Mouse (Mus musculus): ENCODE results near the gene Usp54. TPM values are rescaled to one million over a fixed set of nuclear protein-coding genes. Genes with fewer than 3 reads are reported as not detected.

Gene Usp54
- total RNA-seq, 1 experiment, result 15.3 TPM

DNA sequence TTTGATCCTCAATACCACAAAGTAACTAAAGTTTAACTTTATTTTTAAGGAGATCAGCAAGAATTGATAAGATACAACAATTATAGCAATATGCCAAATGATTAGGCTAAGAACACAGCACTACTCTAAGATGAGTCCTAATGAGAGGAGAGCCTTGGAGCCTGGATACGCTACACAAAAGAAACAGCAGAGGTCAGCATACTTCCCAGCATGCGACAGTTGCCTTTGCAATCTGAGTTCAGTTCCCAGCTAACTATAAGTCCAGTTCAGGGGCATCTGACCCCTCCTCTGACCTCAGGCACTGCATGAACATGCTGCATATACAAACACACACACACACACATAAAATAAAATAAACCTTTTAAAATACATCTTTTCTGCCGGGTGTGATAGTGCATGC, 4.7 kb upstream of the Usp54 start:
- H3K36me3 ChIP-seq (ENCODE audit: control insufficient read depth, insufficient read depth, low read length, poor library complexity, severe bottlenecking), result no peaks in the 10 kb centered on the region; the same call in 1 of the 2 replicates
- TF ChIP-seq MAFK (IDR thresholded peaks at IDR 0.05; ENCODE audit: insufficient read depth, low read depth, low read length), result peak; percentile 32; the same call in 1 of the 2 replicates
- TF ChIP-seq CHD2 (IDR thresholded peaks at IDR 0.05; ENCODE audit: low read depth, low read length), result no peak
- H3K9ac ChIP-seq (ENCODE audit: insufficient read depth, low read depth, low read length, poor library complexity, severe bottlenecking), result no peak overlapping the region
- DNase-seq (ENCODE audit: low read depth, low spot score), result no peak
- in situ Hi-C loops (cut with MboI; ENCODE audit: low sequenced_read_pairs in 2 of 2, unreplicated experiment in 2 of 2), result no loop called here
- no peak overlapping the region for H3K27ac ChIP-seq (ENCODE audit: insufficient read depth, low read depth, low read length, poor library complexity, severe bottlenecking)
- H3K4me3 ChIP-seq (ENCODE audit: insufficient read depth in 1 of 2, low read depth in 1 of 2, low read length in 2 of 2, poor library complexity in 1 of 2, severe bottlenecking in 1 of 2), result no peak overlapping the region
- H3K9me3 ChIP-seq (ENCODE audit: control insufficient read depth, insufficient read depth, low read depth, low read length), result no peaks in the 10 kb centered on the region
- 0 out of 4 replicates have a peak, but pooled peaks cover 0 to 2% of the 10 kb centered on the region in 2 experiments for H3K4me1 ChIP-seq (ENCODE audit: control insufficient read depth in 2 of 2, insufficient read depth in 2 of 2, low read length in 2 of 2, poor library complexity in 1 of 2)

DNA sequence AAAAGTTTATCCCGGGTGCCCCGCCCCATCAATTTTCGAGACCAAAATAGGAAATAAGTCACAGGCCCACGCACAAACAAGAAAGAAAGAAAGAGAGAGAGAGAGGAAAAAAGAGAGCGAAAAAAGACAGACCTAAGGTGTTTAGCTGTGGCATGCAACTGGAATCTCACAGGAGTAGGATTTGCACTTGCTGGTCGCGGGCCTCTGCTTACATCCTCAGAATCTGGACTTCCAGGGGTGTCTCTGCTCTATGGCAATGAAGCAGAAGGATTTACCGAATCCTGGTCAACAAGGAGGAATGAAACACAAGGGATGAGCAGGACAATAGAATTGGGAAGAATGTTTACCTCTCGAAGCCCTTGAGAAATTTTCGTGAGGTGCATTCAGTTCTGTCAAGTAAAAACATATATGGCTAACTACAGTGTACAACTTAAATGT, 594 bp upstream of the Usp54 start:
- in situ Hi-C loops (cut with MboI; ENCODE audit: low sequenced_read_pairs in 2 of 2, unreplicated experiment in 2 of 2), result loop anchor here in 1 of 2 experiments (5.0 kb wide), 1 partner anchor 36 kb away; no protein-coding TSS in a partner anchor
- peak overlapping the region; percentile 75 to 98 for H3K4me3 ChIP-seq (ENCODE audit: insufficient read depth in 1 of 2, low read depth in 1 of 2, low read length in 2 of 2, poor library complexity in 1 of 2, severe bottlenecking in 1 of 2)
- peak overlapping the region; percentile 68 for H3K27ac ChIP-seq (ENCODE audit: insufficient read depth, low read depth, low read length, poor library complexity, severe bottlenecking)
- no peak for TF ChIP-seq ZNF384 (IDR thresholded peaks at IDR 0.05; ENCODE audit: low read depth, low read length)
- TF ChIP-seq CHD2 (IDR thresholded peaks at IDR 0.05; ENCODE audit: low read depth, low read length), result no peak
- no peak for TF ChIP-seq MAFK (IDR thresholded peaks at IDR 0.05; ENCODE audit: insufficient read depth, low read depth, low read length)
- no peak for TF ChIP-seq HCFC1 (IDR thresholded peaks at IDR 0.05; ENCODE audit: borderline replicate concordance, insufficient read depth, low read length)
- DNase-seq (ENCODE audit: low read depth, low spot score), result no peak
- no peaks in the 10 kb centered on the region for H3K9me3 ChIP-seq (ENCODE audit: control insufficient read depth, insufficient read depth, low read depth, low read length)
- no peaks in the 10 kb centered on the region for H3K36me3 ChIP-seq (ENCODE audit: control insufficient read depth, insufficient read depth, low read length, poor library complexity, severe bottlenecking)
- peak overlapping the region; percentile 96 for H3K9ac ChIP-seq (ENCODE audit: insufficient read depth, low read depth, low read length, poor library complexity, severe bottlenecking)
- H3K4me1 ChIP-seq (ENCODE audit: control insufficient read depth in 2 of 2, insufficient read depth in 2 of 2, low read length in 2 of 2, poor library complexity in 1 of 2), result peaks cover 0 to 2% of the 10 kb centered on the region in 2 experiments; a peak in 1 of 4 replicates

DNA sequence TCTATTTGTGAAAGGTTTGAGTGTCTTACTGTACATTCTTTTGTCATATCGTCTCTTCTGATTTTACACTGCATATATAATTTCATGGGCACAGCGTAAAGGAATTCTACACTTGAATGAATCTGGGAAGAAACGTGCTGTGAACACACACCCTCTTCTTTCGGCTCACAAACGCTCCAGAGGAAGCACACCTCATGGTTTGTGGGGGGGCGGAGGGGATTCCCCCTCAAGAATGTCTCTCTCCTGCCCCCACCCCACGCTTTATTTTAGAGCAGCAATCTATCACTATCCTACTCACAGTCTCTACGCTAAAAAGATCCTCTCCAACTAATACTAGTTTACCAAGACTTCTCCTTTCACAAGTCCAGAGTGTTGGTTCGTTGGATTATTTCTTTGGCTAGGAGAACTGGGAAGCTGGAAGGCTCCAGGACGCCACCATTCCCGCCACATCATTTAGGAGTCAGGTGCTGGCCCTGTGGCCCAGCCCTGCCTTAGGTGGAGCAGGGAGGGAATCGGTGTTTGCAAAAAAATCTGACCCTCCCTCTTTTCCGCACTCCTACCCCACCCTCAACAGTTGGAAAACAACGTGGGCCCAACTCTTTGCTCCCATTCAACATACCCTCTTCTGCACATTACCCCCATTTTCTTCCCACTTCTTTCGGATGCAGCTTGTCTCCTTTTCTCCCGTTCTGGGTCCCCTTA, 794 bp downstream of the Usp54 start:
- peak; percentile 61; the same call in 1 of the 2 replicates for TF ChIP-seq ZNF384 (IDR thresholded peaks at IDR 0.05; ENCODE audit: low read depth, low read length)
- TF ChIP-seq ZC3H11A (IDR thresholded peaks at IDR 0.05; ENCODE audit: borderline replicate concordance, low read depth, low read length), result no peak
- no peak for TF ChIP-seq CHD2 (IDR thresholded peaks at IDR 0.05; ENCODE audit: low read depth, low read length)
- TF ChIP-seq HCFC1 (IDR thresholded peaks at IDR 0.05; ENCODE audit: borderline replicate concordance, insufficient read depth, low read length), result no peak
- TF ChIP-seq MAFK (IDR thresholded peaks at IDR 0.05; ENCODE audit: insufficient read depth, low read depth, low read length), result no peak
- peak overlapping the region; percentile 86 for H3K9ac ChIP-seq (ENCODE audit: insufficient read depth, low read depth, low read length, poor library complexity, severe bottlenecking)
- peaks cover 0 to 2% of the 10 kb centered on the region in 2 experiments; a peak in 1 of 4 replicates for H3K4me1 ChIP-seq (ENCODE audit: control insufficient read depth in 2 of 2, insufficient read depth in 2 of 2, low read length in 2 of 2, poor library complexity in 1 of 2)
- peak; percentile 63 for DNase-seq (ENCODE audit: low read depth, low spot score)
- H3K27ac ChIP-seq (ENCODE audit: insufficient read depth, low read depth, low read length, poor library complexity, severe bottlenecking), result peak overlapping the region; percentile 84
- in situ Hi-C loops (cut with MboI; ENCODE audit: low sequenced_read_pairs in 2 of 2, unreplicated experiment in 2 of 2), result loop anchor here in 1 of 2 experiments (5.0 kb wide), 1 partner anchor 37 kb away; no protein-coding TSS in a partner anchor
- no peaks in the 10 kb centered on the region for H3K36me3 ChIP-seq (ENCODE audit: control insufficient read depth, insufficient read depth, low read length, poor library complexity, severe bottlenecking)
- H3K9me3 ChIP-seq (ENCODE audit: control insufficient read depth, insufficient read depth, low read depth, low read length), result no peaks in the 10 kb centered on the region
- peak overlapping the region; percentile 67 to 98 for H3K4me3 ChIP-seq (ENCODE audit: insufficient read depth in 1 of 2, low read depth in 1 of 2, low read length in 2 of 2, poor library complexity in 1 of 2, severe bottlenecking in 1 of 2)

DNA sequence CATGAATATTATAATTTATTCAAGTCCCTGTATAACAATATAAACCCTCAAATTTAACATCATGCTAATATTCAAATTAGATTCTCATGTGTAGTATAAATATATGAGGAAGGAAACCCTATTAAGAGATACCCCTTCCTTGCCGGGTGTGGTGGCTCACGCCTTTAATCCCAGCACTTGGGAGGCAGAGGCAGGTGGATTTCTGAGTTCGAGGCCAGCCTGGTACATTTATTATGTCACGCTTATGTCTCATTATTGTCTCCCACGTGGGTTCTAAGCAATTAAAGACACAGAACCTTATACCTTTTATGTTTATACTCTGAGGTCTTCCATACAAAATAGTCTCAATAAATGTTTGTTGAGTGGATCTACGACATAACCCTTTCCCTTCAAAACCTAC, 2.2 kb downstream of the Usp54 start:
- no peak overlapping the region for H3K4me3 ChIP-seq (ENCODE audit: insufficient read depth in 1 of 2, low read depth in 1 of 2, low read length in 2 of 2, poor library complexity in 1 of 2, severe bottlenecking in 1 of 2)
- no peaks in the 10 kb centered on the region for H3K36me3 ChIP-seq (ENCODE audit: control insufficient read depth, insufficient read depth, low read length, poor library complexity, severe bottlenecking)
- H3K9ac ChIP-seq (ENCODE audit: insufficient read depth, low read depth, low read length, poor library complexity, severe bottlenecking), result no peak overlapping the region
- no peak overlapping the region; the same call in 1 of the 2 replicates for H3K27ac ChIP-seq (ENCODE audit: insufficient read depth, low read depth, low read length, poor library complexity, severe bottlenecking)
- H3K4me1 ChIP-seq (ENCODE audit: control insufficient read depth in 2 of 2, insufficient read depth in 2 of 2, low read length in 2 of 2, poor library complexity in 1 of 2), result peaks cover 0 to 2% of the 10 kb centered on the region in 2 experiments; a peak in 1 of 4 replicates
- no peaks in the 10 kb centered on the region for H3K9me3 ChIP-seq (ENCODE audit: control insufficient read depth, insufficient read depth, low read depth, low read length)
- DNase-seq (ENCODE audit: low read depth, low spot score), result no peak
- in situ Hi-C loops (cut with MboI; ENCODE audit: low sequenced_read_pairs in 2 of 2, unreplicated experiment in 2 of 2), result no loop called here
- TF ChIP-seq HCFC1 (IDR thresholded peaks at IDR 0.05; ENCODE audit: borderline replicate concordance, insufficient read depth, low read length) (no peak), MAFK (IDR thresholded peaks at IDR 0.05; ENCODE audit: insufficient read depth, low read depth, low read length) (no peak), CHD2 (IDR thresholded peaks at IDR 0.05; ENCODE audit: low read depth, low read length) (no peak), ZNF384 (IDR thresholded peaks at IDR 0.05; ENCODE audit: low read depth, low read length) (no peak), ZC3H11A (IDR thresholded peaks at IDR 0.05; ENCODE audit: borderline replicate concordance, low read depth, low read length) (no peak)
